Mouse (Mus musculus): Measurements from ENCODE around the gene Patl2.
"Not testable (repeated sequence)": the region's sequence is repeated elsewhere in the genome, so short reads cannot be mapped to it uniquely, and the experiment has no call there.

Gene Patl2

DNA sequence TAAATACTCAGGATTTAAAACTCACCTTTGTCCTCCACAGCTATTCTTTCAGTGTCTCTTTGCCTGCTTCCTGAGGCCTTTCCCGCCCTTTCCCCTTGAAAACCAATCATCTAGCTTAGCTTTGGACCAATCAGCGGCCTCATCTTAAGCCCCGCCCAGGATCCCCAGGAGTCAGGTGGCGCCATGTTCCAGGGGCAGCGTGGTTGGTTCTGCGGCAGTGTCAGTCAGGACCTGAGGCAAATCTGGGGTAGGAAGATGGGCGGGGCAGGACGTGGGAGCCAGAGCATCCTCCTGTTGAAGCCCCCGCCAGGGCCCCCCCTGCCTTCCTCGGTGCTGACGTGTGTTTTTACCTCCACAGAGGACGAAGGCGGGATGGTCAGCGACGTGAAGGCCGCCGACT is at the start of gene Patl2, which contains the start of gene Terb2:
Gene Patl2, minus strand, starts transcription at position 84 of the 400 bp plus-strand sequence.
Gene Terb2, plus strand, starts transcription at position 167 of the 400 bp plus-strand sequence.
- no peak for DNase-seq (ENCODE audit: low spot score)

DNA sequence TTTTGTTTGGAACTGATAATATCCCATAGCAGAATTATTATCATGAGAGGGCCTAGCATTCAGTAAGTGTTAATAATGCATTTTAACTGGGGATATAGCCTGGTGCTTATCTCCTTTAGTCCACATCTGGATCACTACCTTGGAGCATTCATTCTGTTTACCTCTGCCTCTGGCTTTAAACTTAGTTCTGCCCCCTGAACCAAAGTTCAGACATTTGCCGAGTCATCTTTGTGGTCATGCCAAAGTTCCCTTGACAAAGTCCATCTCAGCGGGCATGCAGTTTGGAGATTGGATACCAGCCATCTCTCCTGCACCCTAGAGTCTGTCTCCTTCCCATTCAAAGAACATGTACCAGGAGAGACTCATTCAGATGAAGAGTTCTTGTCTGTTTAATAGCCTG is 49.4 kb upstream of the Patl2 start:
- no peak for DNase-seq (ENCODE audit: low spot score)

DNA sequence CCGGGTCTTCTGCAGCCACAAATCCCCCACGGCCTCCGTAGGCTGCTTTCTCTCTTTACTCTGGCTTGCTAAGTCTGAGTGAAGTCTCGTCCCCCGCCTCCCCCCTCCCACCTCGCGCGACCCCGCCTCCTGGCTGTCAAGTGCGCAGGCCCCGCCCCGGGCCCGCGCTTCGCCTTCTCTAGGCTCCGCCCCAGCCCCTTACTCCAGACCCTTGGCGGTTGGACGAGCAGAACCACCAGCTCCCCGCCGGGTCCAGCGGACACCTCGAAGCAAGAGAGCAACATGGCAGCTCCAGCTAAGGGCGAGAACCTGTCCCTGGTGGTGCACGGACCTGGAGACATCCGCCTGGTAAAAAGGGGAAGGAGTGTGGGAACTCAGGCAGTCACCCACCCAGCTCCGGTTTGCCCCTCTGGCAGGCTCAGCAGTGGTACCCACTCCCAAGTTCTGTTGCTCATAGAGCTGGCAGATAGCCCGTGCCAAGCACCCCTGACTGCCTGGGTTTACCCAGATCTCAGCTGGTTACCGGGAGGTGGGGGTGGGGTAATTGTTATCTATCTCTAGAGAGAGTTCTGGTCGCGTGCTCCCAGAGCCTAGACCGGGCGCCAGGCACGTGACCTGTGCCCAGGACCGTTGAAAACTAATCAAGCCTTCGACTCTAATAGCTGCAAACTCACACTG is 48.8 kb upstream of the Patl2 start, which contains the start of gene Sord:
Gene Sord, plus strand, starts transcription at position 139 of the 678 bp plus-strand sequence.
- peak; percentile 50 for DNase-seq (ENCODE audit: low spot score)

DNA sequence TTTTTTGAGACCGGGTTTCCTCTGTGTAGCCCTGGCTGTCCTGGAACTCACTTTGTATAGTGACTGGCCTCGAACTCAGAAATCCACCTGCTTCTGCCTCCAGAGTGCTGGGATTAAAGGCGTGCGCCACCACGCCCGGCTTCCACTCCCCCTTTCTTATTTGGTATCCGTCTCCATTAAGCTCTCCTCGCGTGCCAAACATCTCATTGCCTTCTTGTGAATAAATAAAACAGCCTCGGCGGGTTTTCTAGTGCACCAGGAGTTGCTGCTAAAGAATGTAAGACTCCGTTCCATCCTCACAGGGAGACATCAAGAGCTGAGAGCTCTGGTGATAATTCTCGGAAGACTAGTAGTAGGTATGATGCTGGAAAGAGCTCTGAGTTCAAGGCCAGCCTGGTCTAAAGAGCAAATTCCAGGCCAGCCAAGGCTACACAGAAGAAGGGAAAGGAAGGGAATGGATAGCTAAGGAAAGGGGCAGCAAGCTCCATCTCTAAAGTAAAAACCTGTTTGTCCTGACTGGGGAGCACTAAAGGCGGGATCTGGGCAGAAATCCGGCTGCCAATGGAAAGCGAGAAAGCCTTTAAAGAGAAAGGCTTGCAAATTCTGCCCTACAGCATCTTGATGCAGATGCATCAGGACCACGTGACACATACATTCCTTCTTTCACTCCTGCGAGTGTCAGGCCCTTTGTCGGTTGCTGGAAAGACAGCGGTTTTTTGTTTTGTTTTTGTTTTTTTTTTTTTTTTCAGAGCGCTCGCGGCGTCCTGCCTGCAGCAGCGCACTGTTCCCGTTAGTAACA is 48.0 kb upstream of the Patl2 start:
- DNase-seq (ENCODE audit: low spot score): peak; percentile 21

DNA sequence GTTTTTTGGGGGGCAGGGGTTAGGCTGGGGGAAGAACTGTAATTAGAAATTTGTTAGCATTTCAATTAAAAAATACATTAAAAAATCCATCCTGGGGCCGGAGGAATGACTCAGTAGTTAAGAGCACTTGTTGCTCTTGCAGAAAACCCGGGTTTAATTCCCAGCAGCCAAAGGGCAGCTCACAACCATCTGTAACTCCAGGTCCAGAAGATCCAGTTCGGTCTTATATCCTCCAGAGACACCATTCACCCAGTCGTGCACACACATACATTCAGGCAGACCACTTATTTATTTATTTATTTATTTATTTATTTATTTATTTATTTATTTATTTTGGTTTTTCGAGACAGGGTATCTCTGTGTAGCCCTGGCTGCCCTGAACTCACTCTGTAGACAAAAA is 47.4 kb upstream of the Patl2 start:
- no peak for DNase-seq (ENCODE audit: low spot score)

DNA sequence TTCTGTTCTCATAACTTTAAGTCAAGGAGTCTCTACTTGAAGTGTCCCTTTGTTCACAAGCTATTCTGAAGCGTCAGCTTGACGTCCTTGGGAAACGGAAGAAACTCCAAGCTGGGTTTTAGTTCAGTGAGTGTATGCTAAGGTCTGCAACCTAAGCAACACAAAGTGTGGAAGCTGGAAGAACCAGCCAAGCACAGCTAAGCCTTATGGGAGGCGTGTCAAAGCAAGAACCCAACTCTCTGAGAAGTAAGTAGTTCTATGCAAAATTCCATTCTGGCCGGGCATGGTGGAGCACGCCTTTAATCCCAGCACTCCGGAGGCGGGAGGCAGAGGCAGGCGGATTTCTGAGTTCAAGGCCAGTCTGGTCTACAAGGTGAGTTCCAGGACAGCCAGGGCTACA is 45.6 kb upstream of the Patl2 start:
- DNase-seq (ENCODE audit: low spot score): no peak

DNA sequence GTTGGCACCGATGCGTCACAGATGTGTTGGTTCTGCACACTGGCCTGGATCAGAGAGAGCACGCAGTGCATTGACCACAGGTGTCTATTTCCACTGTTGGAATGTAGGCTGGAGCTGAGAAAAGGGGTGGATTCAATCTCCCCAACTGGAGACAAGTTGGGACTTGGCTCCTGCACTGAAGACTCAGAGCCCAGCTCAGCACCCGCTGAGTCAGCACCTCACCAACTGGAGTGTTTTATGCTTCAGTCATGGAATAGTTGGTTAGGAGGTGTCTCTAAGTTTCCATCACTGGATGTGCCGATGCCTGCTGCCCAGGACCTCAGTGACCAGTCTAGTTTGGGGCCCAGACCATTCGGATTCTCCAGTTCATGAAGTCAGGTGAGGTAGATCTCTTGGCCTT is 44.4 kb upstream of the Patl2 start:
- no peak for DNase-seq (ENCODE audit: low spot score)

DNA sequence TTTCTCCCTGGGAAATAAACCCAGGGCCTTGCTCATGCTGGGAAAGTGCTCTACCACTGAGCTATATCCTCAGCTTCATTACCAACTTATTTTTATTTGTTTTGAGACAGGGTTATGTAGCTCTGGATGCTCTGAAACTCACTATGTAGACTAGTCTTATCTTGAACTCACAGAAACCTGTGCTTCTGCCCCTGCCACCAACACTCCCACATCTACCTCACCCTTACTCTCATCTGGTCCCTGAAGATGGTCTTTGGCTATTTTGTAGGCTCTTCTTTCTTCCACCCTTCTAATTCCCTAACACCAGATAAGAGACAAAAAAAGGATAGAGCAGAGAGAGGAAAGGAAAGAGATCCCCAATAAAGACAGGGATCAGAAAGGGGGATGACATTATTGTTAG is 37.7 kb upstream of the Patl2 start:
- DNase-seq (ENCODE audit: low spot score): no peak

DNA sequence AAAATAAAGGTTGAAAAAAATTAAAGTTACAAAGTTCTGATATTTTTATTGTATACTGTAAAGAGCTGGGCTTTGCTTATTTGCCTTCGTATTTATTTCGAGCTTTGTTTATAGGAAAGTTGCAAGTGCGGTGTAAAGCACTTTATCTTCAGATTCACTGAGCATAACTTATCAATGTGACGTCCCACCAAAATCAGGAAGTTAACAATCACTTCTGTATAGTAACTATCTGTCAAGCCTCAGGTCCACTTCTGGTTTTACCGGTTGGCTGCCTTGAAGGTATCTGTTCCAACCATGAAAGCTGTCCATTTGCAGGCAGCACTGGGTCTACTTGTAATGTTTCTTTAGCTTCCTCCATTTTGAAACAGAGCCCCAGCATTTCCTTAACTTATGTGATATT is 36.3 kb upstream of the Patl2 start:
- DNase-seq (ENCODE audit: low spot score): no peak

DNA sequence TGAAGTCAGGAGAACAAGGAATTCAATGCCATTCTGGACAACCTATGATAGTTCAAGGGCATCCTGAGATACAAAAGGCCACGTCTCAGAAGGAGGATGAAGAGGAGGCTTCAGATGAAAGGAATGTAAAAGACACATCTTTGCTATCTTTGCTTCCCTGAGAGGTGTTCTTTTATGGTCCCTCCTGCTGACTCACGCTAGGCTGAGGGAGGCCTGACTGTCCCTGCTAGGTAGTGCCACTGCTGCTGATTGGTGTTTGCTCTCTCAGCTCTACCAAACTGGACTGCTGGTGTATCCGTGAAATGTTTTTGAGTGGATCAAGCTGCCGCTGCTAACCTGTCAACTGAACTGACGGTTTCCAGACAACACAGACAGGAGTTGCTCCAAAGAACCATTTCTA is 35.8 kb upstream of the Patl2 start:
- no peak for DNase-seq (ENCODE audit: low spot score)

DNA sequence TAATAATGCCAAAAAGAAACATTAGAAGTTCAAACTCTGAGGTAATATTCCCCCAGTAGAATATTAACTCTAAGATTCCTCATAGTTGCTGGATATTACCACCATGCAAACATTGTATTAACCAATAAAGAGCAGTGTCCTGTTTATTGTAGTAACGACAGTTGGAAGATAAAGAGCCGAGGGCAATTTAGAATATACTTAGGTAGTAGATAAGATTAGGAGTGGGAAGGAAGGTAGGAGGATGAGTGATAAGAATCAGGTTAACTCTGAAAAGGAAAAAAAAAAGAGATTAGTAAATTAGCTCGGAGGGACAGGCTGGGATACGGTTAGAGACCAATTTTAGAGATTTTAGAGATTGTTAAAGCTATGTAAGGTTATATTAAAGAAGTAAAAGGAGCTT is 35.4 kb upstream of the Patl2 start:
- DNase-seq (ENCODE audit: low spot score): no peak

DNA sequence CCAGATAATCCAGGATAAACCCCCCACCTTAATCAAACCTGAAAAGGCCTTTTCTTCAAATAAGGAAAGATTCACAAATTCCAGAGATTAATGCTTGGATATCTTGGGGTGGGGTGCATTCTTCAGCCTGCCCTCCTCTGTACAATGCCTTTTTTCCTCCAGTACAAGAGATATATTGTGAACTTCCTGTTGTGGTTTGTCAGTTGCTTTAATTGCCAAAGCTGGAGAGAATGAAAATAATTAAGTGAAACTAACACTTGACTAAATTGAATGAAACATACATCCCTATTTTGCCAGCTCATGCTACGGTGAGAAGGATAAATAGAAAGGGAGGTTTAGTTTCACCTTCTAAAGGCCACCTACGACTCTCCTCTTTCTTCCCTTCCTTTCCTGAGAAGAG is 32.2 kb upstream of the Patl2 start:
- DNase-seq (ENCODE audit: low spot score): no peak

DNA sequence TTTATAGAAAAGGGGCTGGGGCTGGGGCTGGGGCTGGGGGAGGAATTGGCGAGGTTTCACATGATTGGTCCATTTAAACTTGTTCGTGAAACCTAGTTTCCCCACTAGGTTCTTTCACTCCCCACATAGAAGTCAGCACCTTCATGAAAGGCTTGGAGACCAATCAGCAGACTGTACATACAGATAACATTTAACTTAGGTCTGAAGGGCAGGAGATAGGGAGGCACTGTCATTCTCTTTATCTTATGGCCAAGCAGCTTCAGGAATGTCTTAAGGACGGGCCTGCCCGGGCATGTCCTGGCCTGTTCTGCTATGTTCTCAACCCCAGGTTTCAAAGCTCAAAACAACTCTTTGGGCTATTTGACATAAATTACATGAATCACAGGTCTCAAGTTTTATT is 31.1 kb upstream of the Patl2 start:
- not testable (repeated sequence) for DNase-seq (ENCODE audit: low spot score)

DNA sequence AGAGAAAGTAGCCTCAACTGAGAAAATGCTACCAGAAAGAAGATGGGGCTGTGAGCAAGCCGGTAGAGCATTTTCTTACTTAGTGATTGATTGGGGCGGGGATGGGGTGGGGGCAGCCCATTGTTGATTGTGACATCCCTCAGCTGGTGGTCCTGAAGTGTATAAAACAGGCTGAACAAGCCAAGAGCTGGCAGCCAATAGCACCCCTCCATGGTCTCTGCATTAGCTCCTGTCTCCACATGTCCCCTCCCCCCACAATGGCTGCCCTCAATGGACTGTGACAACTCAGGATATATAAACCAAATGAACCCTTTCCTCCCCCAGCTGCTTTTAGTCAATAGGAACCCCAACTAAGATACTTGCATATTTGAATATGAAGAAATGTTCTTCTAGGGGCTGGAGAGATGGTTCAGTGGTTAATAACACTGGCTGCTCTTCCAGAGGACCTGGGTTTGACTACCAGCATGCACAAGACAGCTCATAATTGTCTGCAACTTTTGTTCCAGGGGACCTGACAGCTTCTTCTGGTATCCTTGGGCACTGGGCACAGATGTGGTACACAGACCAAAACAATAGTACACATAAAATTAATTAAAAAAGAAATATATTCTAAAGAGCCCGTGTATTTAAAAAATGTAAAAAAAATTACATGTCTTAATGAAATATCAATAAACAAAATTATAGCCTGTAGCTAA is 24.7 kb upstream of the Patl2 start:
- no peak for DNase-seq (ENCODE audit: low spot score)

DNA sequence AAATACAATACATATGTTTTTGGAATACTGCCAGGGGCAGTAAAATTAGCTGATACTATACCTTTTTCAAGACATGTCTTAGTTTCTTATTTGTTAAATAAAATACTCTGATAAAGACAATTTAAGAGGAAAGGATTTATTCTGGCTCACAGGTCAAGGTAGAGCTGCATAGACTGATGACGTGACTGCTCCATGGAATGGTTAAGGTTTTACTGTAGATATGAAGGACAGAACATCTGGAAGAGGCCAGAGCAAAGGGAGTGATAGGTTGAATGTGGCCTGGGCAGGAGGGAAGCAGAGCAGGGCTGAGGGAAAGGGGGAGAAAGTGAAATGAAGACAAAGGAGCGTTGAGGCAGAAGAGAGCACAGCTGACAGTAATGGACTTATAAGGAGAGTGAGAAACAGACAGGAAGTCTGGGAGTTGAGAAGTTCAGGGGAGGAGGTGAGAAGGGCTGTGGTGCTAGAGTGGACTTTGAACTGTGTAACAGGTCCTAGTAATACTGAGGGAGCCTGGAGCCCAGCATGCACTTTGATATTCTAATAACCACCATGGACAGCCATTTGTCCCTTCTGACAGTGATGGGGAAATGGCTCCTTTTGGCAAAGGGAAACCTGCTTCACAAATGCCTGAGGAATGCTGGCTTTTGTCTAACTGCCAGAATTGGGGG is 20.6 kb upstream of the Patl2 start:
- no peak for DNase-seq (ENCODE audit: low spot score)

DNA sequence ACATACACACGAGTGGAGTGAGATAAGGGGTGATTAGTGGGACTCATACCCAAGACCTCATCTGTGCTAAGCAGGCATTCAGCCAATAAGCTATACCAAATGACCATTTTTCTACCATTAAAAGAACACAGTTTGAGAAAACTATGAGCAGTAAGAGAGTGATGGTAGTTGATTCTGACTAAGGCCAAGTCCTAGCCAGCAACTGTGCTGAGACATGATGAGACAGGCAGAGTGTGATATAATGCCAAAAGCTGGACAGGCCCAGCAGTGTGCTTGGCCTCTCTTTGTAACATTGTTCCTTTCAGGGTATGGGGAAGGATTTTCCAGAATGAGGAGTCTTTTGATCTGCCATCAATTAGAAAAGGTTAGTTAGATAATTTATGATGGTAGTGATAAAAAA is 15.5 kb upstream of the Patl2 start:
- no peak for DNase-seq (ENCODE audit: low spot score)

DNA sequence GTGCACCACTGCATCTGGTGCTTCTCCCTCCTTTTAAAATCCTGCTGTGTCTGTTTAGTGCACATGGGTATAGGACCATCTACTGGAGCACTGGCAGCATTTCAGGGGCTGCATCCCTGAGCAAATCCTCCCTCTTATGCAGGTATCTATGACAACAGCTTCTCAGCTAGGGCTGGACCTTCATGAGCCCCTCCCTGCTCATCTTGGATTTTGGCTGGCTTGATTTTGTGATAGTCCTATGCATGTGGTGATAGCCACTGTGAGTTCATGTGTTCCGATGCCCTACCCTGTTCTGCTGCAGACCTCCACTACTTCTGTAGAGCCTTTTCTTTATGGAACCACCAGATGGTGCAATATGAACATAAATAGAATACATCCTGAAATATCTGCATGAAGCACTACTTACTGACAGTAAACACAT is 8.5 kb upstream of the Patl2 start:
- no peak for DNase-seq (ENCODE audit: low spot score)

DNA sequence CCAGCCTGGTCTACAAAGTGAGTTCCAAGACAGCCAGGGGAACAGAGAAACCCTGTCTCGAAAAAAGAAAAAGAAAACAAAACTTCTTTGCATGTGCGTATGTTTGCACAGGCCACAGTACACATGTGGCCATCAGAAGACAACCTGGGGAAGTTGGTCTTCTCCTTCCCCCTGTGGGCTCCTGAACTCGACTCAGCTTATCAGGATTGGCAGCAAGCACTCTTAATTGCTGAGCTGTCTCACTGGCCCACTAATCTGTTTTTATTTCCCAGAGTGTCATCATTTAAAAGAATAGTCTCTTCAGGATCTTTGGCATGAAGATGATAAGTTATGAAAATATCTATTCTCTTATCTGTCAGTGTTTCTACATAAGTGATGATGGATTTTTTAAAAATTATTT is 5.9 kb upstream of the Patl2 start:
- no peak for DNase-seq (ENCODE audit: low spot score)

DNA sequence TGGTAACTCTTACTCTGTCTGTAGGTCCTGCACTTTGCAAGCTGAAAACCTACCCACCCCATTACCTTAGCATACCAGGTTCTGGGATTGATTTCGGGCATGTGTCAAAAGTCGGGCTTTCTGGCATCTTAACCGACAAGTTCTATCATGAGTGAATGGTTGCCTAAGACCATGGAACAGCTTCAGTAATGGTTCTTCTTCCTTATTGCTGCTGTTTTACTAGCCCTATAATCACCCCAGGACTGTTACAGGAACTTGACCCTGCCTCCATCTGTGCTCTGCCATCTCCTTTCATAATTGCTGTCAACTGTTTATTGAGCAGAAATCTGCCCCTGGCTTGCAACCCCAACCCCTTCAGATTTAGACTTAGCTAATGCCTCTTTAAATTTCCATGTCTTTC is 762 bp upstream of the Patl2 start:
- no peak for DNase-seq (ENCODE audit: low spot score)

DNA sequence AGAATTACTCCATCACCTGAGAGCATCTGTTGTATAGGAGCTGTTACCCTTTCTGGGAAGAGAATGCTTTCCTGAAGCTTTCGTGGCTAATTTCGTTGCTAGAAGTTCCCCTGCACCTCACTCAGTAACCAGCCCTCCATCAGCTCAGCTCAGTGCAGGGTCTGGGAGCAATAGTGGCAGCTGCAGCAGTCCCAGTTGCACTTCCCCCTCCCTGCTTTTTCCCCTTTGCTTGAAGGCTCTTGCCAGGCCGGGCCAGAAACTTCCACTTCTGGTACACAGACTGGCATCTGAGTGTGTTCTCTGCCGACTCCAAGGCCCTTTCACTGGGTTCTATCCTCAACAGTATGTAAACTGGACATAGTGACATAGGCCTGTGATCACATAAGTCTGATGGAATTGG is 903 bp downstream of the Patl2 start:
- no peak for DNase-seq (ENCODE audit: low spot score)

DNA sequence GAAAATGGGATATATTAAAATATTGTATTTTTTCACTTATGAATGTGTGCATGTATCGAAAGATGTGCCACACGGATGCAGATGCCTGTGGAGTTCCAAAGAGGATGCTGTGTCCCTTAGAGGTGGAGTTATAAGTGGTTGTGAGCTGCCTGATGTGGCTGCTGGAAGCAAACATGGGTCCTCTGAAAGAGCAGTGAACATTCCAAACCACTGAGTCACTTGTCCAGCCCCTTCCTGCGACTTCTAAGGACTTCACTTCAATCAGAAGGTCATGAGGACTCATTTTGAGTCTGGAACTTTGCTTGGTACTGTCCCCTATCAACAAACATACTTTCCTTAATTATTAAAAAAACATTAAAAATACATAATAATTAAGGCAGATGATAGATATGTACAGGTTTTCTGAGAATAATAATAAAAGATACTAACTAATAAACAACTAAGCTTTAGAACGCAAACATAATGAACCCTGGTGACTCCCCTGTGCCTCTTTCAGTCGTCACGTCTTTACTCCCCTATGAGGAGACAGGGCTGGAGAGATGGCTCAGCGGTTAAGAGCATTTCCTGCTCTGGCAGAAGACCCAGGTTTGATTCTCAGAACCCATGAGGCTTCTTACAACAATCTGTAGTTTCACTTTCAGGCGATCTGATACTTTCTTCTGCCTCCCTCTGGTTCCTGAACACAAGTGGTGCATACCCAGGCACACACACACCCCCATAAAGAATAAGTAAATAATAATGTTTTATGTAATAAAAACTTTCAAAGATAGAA is 5.8 kb downstream of the Patl2 start:
- DNase-seq (ENCODE audit: low spot score): no peak

DNA sequence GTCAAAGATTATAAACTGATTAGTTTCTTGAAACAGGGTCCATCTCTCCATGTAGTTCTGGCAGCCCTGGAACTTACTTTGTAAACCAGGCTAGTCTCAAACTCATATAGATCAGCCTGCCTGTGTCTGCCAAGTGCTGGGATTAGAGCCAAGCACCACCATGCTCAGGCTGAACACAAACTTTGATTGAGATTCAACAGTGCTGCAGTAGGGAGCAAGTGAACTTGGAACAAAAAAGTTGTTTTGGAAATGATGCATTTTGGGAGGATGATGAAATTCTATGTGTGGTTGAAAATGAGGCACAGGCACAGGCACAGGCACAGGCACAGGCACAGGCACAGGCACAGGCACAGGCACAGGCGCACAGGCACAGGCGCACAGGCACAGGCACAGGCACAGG is 13.8 kb downstream of the Patl2 start:
- DNase-seq (ENCODE audit: low spot score): no peak

All from left cerebral cortex, adult 11 months (tissue).